Mouse (Mus musculus) B cell, adult 67 days (primary cell): Measurements from ENCODE around the gene Lnx1. TPM values are rescaled to one million over a fixed set of nuclear protein-coding genes. Genes with fewer than 3 reads are reported as not detected.

Experiments used
- total RNA-seq, 2 experiments: library from RNA; stranded (reverse); gene quantifications; 4 replicates each; pipeline ENCODE4 v1.2.4; 2023

Gene Lnx1
- not detected for total RNA-seq

GRCm38 (mm10) chr5:74702766-74703165 lies at the start of gene Lnx1:
Lnx1 (minus strand) TSS chr5:74702912.

Other genes with a start within 250 kb of the Lnx1 start
- 10 to 100 TPM; 22.3 to 24.4 TPM for gene Scfd2, start 171.2 kb downstream of the Lnx1 start, total RNA-seq
- gene Fip1l1, start 167.5 kb downstream of the Lnx1 start, total RNA-seq: 100 to 1,000 TPM; 132 to 138 TPM